Mouse (Mus musculus): ENCODE measurements around the gene Cbfa2t3. TPM values are rescaled to one million over a fixed set of nuclear protein-coding genes. Genes with fewer than 3 reads are reported as not detected.
A peak's percentile ranks its signal among the peaks of the same experiment; 100 is the strongest.

The Cbfa2t3 gene
- polyA plus RNA-seq, 1 experiment from 2014 or later = 6.0 TPM

DNA sequence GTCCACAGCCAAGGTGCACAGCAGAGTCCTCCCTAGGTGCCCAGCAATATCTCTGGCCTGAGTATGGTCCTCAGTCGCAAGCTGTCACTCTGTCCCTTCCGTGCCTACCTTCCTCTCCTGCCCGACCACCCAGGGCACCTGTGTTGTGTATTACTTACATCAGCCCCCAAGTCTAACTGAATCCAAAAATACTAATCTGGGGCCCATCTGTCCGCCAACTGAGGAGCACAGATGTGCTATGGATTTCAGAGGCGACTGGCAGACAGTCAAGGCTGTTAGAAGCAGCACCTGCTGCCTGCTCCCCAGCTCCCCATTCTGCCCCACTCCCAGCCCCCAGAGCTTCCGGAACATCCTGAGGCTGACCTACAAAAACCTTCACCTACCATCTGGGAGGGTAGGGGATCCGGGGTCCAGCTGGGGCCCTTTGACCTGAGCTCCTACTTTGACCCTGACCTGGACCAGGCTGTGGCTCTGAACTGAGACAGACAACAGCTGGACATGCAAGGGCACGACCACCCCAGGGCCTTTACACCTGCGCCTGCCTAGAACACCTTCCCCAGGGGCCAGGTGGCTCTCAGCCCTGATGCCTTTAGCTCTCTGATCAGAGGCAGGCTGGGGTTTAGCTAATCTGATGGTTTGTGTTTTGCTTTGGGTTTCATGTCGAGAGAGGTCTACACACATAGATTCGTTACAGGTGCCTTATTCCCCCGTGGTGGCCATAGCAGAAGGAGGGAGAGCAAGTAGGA is 13.7 kb upstream of the Cbfa2t3 start:
- ATAC-seq (replicated peaks; ENCODE audit: low FRiP score) (no peak), DNase-seq (ENCODE audit: low spot score) (no peak)
- no peaks in the 10 kb centered on the region for H3K4me1 ChIP-seq (replicated peaks; ENCODE audit: control insufficient read depth, insufficient read depth, low read length)
- no peak overlapping the region for H3K4me3 ChIP-seq (ENCODE audit: low read depth, low read length)
- no peak overlapping the region for H3K4me2 ChIP-seq (ENCODE audit: low read depth, low read length, severe bottlenecking)
- no peaks in the 10 kb centered on the region for H3K27me3 ChIP-seq (ENCODE audit: control insufficient read depth, insufficient read depth, low read length)
- H3K9ac ChIP-seq (ENCODE audit: low read length) = no peak overlapping the region
- H3K9me3 ChIP-seq (ENCODE audit: control insufficient read depth, low read length) = no peaks in the 10 kb centered on the region
- WGBS = 79% methylated on average over 12 of the region's 12 CpGs
- no peak overlapping the region for H3K27ac ChIP-seq (ENCODE audit: low read depth, low read length)
- no peaks in the 10 kb centered on the region for H3K36me3 ChIP-seq (ENCODE audit: control insufficient read depth, insufficient read depth, low read length)

GRCm38 (mm10) chr8:122711891-122712365 is 13.0 kb upstream of the Cbfa2t3 start:
- Histone ChIP-seq H3K4me1 (replicated peaks; ENCODE audit: control insufficient read depth, insufficient read depth, low read length) (no peaks in the 10 kb centered on the region), H3K27me3 (ENCODE audit: control insufficient read depth, insufficient read depth, low read length) (no peaks in the 10 kb centered on the region), H3K9me3 (ENCODE audit: control insufficient read depth, low read length) (no peaks in the 10 kb centered on the region), H3K4me3 (ENCODE audit: low read depth, low read length) (no peak overlapping the region), H3K4me2 (ENCODE audit: low read depth, low read length, severe bottlenecking) (no peak overlapping the region), H3K36me3 (ENCODE audit: control insufficient read depth, insufficient read depth, low read length) (no peaks in the 10 kb centered on the region), H3K9ac (ENCODE audit: low read length) (no peak overlapping the region), H3K27ac (ENCODE audit: low read depth, low read length) (no peak overlapping the region)
- no peak for ATAC-seq (replicated peaks; ENCODE audit: low FRiP score)
- 81% methylated on average over 11 of the region's 11 CpGs for WGBS
- DNase-seq (ENCODE audit: low spot score) = no peak

DNA sequence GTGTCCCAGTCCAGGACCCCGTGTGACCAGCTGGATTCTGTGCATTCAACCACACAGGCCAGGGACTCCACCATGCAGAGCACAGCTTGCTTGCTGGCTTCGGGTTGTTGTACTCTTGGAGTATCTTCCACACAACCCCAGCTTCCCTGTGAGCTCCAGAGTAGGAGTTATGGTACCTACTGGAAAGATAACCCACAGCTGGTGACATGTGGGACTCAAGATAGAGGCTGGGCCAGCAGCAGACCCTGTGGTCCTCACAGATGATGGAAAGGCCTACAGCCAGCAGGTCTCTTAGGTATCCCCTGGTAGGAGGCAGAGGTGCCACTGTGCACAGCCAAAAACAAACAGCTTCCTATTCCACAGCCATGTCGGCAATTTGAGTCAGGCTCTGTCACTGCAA is 12.6 kb upstream of the Cbfa2t3 start:
- WGBS = 81% methylated on average over 3 of the region's 3 CpGs
- H3K36me3 ChIP-seq (ENCODE audit: control insufficient read depth, insufficient read depth, low read length) = no peaks in the 10 kb centered on the region
- H3K4me3 ChIP-seq (ENCODE audit: low read depth, low read length) = no peak overlapping the region
- no peak for ATAC-seq (replicated peaks; ENCODE audit: low FRiP score)
- H3K27ac ChIP-seq (ENCODE audit: low read depth, low read length) = no peak overlapping the region
- no peak for DNase-seq (ENCODE audit: low spot score)
- no peak overlapping the region for H3K9ac ChIP-seq (ENCODE audit: low read length)
- no peaks in the 10 kb centered on the region for H3K9me3 ChIP-seq (ENCODE audit: control insufficient read depth, low read length)
- no peaks in the 10 kb centered on the region for H3K27me3 ChIP-seq (ENCODE audit: control insufficient read depth, insufficient read depth, low read length)
- no peaks in the 10 kb centered on the region for H3K4me1 ChIP-seq (replicated peaks; ENCODE audit: control insufficient read depth, insufficient read depth, low read length)
- no peak overlapping the region for H3K4me2 ChIP-seq (ENCODE audit: low read depth, low read length, severe bottlenecking)

DNA sequence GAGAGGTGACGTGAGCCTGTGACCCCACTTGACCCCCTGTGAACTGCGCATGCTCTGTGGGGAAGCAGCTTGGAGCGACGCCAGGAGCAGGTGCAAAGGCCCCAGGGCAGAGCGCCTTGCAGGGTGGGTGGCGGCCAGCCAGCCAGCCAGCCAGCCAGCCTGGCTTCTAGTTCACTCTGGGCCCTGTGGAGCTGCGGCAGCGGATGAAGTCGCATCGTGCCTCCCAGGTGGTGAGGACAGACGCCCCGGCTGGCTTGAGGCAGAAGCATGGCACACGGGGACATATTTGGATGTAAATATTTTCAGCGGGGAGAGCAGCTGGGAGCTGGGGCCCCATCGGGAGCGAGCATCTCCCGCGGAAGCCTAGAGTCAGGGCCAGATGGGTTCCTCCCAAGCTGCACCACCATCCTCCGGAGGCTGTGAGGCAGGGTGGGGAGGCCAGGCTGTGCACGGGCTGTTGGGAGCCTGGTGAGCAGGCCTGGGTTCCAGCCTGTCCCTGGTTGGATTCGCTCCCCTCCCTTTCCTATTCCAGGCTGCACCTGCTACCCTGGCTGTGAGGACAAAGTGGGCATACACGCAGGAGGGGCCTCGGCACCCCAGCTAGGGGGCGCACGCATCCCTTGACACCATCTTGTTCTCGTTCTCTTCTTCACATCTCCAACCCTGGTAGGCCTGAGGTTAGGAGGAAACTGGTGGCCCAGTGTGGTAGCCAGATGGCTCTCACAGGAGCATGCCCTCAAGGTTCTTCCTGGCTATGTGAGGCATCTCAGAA is 10.6 kb upstream of the Cbfa2t3 start:
- no peak overlapping the region for H3K4me3 ChIP-seq (ENCODE audit: low read depth, low read length)
- H3K4me2 ChIP-seq (ENCODE audit: low read depth, low read length, severe bottlenecking) = no peak overlapping the region
- H3K9ac ChIP-seq (ENCODE audit: low read length) = no peak overlapping the region
- H3K27ac ChIP-seq (ENCODE audit: low read depth, low read length) = no peak overlapping the region
- H3K27me3 ChIP-seq (ENCODE audit: control insufficient read depth, insufficient read depth, low read length) = no peaks in the 10 kb centered on the region
- 52% methylated on average over 26 of the region's 26 CpGs for WGBS
- no peaks in the 10 kb centered on the region for H3K36me3 ChIP-seq (ENCODE audit: control insufficient read depth, insufficient read depth, low read length)
- ATAC-seq (replicated peaks; ENCODE audit: low FRiP score) = no peak
- no peaks in the 10 kb centered on the region for H3K9me3 ChIP-seq (ENCODE audit: control insufficient read depth, low read length)
- peak; percentile 63 for DNase-seq (ENCODE audit: low spot score)
- H3K4me1 ChIP-seq (replicated peaks; ENCODE audit: control insufficient read depth, insufficient read depth, low read length) = peaks cover 5% of the 10 kb centered on the region; the same call in 1 of the 2 replicates

DNA sequence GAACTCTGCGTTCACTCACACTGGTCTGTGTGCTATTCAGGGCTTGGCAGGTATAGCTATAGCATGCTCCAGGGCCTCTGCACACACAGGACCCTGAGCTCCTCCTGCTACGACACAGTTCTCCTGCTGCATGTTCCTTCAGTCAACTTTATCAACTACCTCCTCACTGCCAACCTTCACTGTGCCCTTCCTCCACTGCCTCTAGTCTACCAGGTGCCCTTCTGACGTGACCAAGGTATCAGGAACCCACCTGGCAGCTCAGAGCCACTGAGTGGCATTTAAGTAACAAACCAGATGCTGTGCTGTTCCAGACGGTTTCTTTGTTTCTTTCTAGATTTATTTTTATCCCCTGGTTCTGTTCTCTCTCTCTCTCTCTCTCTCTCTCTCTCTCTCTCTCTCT is 8.3 kb upstream of the Cbfa2t3 start:
- DNase-seq (ENCODE audit: low spot score) (no peak), ATAC-seq (replicated peaks; ENCODE audit: low FRiP score) (no peak)
- no peak overlapping the region for H3K27ac ChIP-seq (ENCODE audit: low read depth, low read length)
- H3K36me3 ChIP-seq (ENCODE audit: control insufficient read depth, insufficient read depth, low read length) = no peaks in the 10 kb centered on the region
- no peak overlapping the region for H3K4me2 ChIP-seq (ENCODE audit: low read depth, low read length, severe bottlenecking)
- peaks cover 5% of the 10 kb centered on the region; the same call in 1 of the 2 replicates for H3K4me1 ChIP-seq (replicated peaks; ENCODE audit: control insufficient read depth, insufficient read depth, low read length)
- 73% methylated on average over 4 of the region's 4 CpGs for WGBS
- H3K27me3 ChIP-seq (ENCODE audit: control insufficient read depth, insufficient read depth, low read length) = no peaks in the 10 kb centered on the region
- no peak overlapping the region for H3K9ac ChIP-seq (ENCODE audit: low read length)
- H3K4me3 ChIP-seq (ENCODE audit: low read depth, low read length) = no peak overlapping the region
- H3K9me3 ChIP-seq (ENCODE audit: control insufficient read depth, low read length) = no peaks in the 10 kb centered on the region

GRCm38 (mm10) chr8:122705901-122706561 is 7.1 kb upstream of the Cbfa2t3 start:
- H3K27me3 ChIP-seq (ENCODE audit: control insufficient read depth, insufficient read depth, low read length) = no peaks in the 10 kb centered on the region
- H3K4me3 ChIP-seq (ENCODE audit: low read depth, low read length) = no peak overlapping the region
- ATAC-seq (replicated peaks; ENCODE audit: low FRiP score) = no peak
- no peak overlapping the region for H3K9ac ChIP-seq (ENCODE audit: low read length)
- no peaks in the 10 kb centered on the region for H3K9me3 ChIP-seq (ENCODE audit: control insufficient read depth, low read length)
- WGBS = 45% methylated on average over 12 of the region's 12 CpGs
- H3K4me2 ChIP-seq (ENCODE audit: low read depth, low read length, severe bottlenecking) = no peak overlapping the region
- no peaks in the 10 kb centered on the region for H3K36me3 ChIP-seq (ENCODE audit: control insufficient read depth, insufficient read depth, low read length)
- no peak for DNase-seq (ENCODE audit: low spot score)
- no peak overlapping the region for H3K27ac ChIP-seq (ENCODE audit: low read depth, low read length)
- peaks cover 5% of the 10 kb centered on the region; the same call in 1 of the 2 replicates for H3K4me1 ChIP-seq (replicated peaks; ENCODE audit: control insufficient read depth, insufficient read depth, low read length)

GRCm38 (mm10) chr8:122704612-122705011 is 5.7 kb upstream of the Cbfa2t3 start:
- Histone ChIP-seq H3K36me3 (ENCODE audit: control insufficient read depth, insufficient read depth, low read length) (no peaks in the 10 kb centered on the region), H3K27ac (ENCODE audit: low read depth, low read length) (no peak overlapping the region), H3K4me2 (ENCODE audit: low read depth, low read length, severe bottlenecking) (no peak overlapping the region), H3K9me3 (ENCODE audit: control insufficient read depth, low read length) (no peaks in the 10 kb centered on the region), H3K9ac (ENCODE audit: low read length) (no peak overlapping the region), H3K27me3 (ENCODE audit: control insufficient read depth, insufficient read depth, low read length) (no peaks in the 10 kb centered on the region), H3K4me3 (ENCODE audit: low read depth, low read length) (no peak overlapping the region), H3K4me1 (replicated peaks; ENCODE audit: control insufficient read depth, insufficient read depth, low read length) (peaks cover 5% of the 10 kb centered on the region; the same call in 1 of the 2 replicates)
- DNase-seq (ENCODE audit: low spot score) (no peak), ATAC-seq (replicated peaks; ENCODE audit: low FRiP score) (no peak)
- WGBS = 81% methylated on average over 3 of the region's 3 CpGs

GRCm38 (mm10) chr8:122702957-122703356 is 4.0 kb upstream of the Cbfa2t3 start:
- Histone ChIP-seq H3K27me3 (ENCODE audit: control insufficient read depth, insufficient read depth, low read length) (no peaks in the 10 kb centered on the region), H3K4me1 (replicated peaks; ENCODE audit: control insufficient read depth, insufficient read depth, low read length) (peaks cover 5% of the 10 kb centered on the region; the same call in 1 of the 2 replicates)
- 86% methylated on average over 6 of the region's 6 CpGs for WGBS

More at GRCm38 (mm10) chr8:122702957-122703356, 4.0 kb upstream of the Cbfa2t3 start:
- no peak overlapping the region for H3K9ac ChIP-seq (ENCODE audit: low read length)
- H3K36me3 ChIP-seq (ENCODE audit: control insufficient read depth, insufficient read depth, low read length) = no peaks in the 10 kb centered on the region
- no peak overlapping the region for H3K27ac ChIP-seq (ENCODE audit: low read depth, low read length)
- no peak overlapping the region for H3K4me2 ChIP-seq (ENCODE audit: low read depth, low read length, severe bottlenecking)
- DNase-seq (ENCODE audit: low spot score) (no peak), ATAC-seq (replicated peaks; ENCODE audit: low FRiP score) (no peak)
- no peaks in the 10 kb centered on the region for H3K9me3 ChIP-seq (ENCODE audit: control insufficient read depth, low read length)
- no peak overlapping the region for H3K4me3 ChIP-seq (ENCODE audit: low read depth, low read length)
